Mouse (Mus musculus) hindbrain, embryonic 14.5 days (tissue): ENCODE results near the gene Nbdy. TPM values are rescaled to one million over a fixed set of nuclear protein-coding genes. Genes with fewer than 3 reads are reported as not detected.

ENCODE experiments used
- ATAC-seq: fragments of 200-750 bp; cut with Nextera tagmentation; 2 replicates; pipeline ENCODE4 v1.8.0; 2017; ENCODE audit warnings: moderate number of reproducible peaks, mild to moderate bottlenecking, moderate TSS enrichment, moderate library complexity; ENCODE audit not compliant: low FRiP score
- DNase-seq: peaks from one replicate; pipeline ENCODE4 v3.0.0-alpha.2; 2015; ENCODE audit warnings: low spot score
- H3K27ac ChIP-seq: fragments of 300-500 bp; sonication (generic); 2 replicates; pipeline ENCODE4 v1.5.1; 2014; ENCODE audit warnings: mild to moderate bottlenecking, moderate library complexity
- H3K27me3 ChIP-seq: fragments of 300-500 bp; sonication (generic); 2 replicates; pipeline ENCODE4 v1.6.1; 2014; ENCODE audit warnings: mild to moderate bottlenecking, low read length, mixed read lengths; ENCODE audit not compliant: control insufficient read depth, insufficient read depth
- H3K36me3 ChIP-seq: fragments of 300-500 bp; sonication (generic); replicated peaks from 2 replicates; pipeline ENCODE4 v1.6.1; 2014; ENCODE audit not compliant: control insufficient read depth, insufficient read depth
- H3K4me1 ChIP-seq: fragments of 300-500 bp; sonication (generic); replicated peaks from 2 replicates; pipeline ENCODE4 v1.6.1; 2014; ENCODE audit warnings: antibody characterized with exemption, low read length, mixed read lengths; ENCODE audit not compliant: control insufficient read depth, insufficient read depth
- H3K4me2 ChIP-seq: fragments of 300-500 bp; sonication (generic); replicated peaks from 2 replicates; pipeline ENCODE4 v1.6.1; 2014; ENCODE audit warnings: mild to moderate bottlenecking, moderate library complexity
- H3K4me3 ChIP-seq: fragments of 300-500 bp; sonication (generic); replicated peaks from 2 replicates; pipeline ENCODE4 v1.5.1; 2014; ENCODE audit warnings: mild to moderate bottlenecking, low read length
- H3K9ac ChIP-seq: fragments of 300-500 bp; sonication (generic); 2 replicates; pipeline ENCODE4 v1.6.1; 2014
- H3K9me3 ChIP-seq: fragments of 300-500 bp; sonication (generic); 2 replicates; pipeline ENCODE4 v1.6.1; 2016; ENCODE audit warnings: low read length; ENCODE audit not compliant: control insufficient read depth
- WGBS: fragments of 180-500 bp; shearing (Covaris S2); extraction: QIAGEN DNeasy Blood & Tissue Kit; methylation state at CpG from one replicate; pipeline ENCODE4 v1.1.7; 2014; 5-methylcytosine and 5-hydroxymethylcytosine counted together
- polyA plus RNA-seq: library from polyadenylated mRNA; unstranded; fragments of >200 nt; fragmentation: Nextera tagmentation; extraction: Ambion mirVana; gene quantifications from 2 replicates; pipeline ENCODE4 v1.2.1, GENCODE M21; 2014

The Nbdy gene
- polyA plus RNA-seq, 1 experiment from 2014 or later: 171 TPM

DNA sequence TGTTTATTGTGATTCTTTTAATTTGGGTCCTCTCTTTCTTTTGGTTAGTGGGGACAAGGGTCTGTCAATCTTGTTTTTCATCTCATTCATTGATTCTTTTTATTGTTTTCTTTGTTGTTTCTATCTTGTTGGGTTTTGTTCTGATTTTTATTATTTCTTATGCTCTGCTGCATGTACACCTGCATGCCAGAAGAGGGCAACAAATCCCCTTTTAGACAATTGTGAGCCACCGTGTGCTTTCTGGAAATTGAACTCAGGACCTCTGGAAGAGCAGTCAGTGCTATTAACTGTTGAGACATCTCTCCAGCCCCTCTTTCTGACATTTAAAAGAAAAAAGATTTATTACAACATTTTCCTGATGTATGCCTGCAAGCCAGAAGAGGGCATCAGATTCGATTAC, 25.8 kb downstream of the Nbdy start:
- DNase-seq: no peak

More for the DNA sequence above, 25.8 kb downstream of the Nbdy start:
- H3K9me3 ChIP-seq: no peaks in the 10 kb centered on the region
- H3K9ac ChIP-seq: no peak overlapping the region
- H3K27ac ChIP-seq: no peak overlapping the region
- no peaks in the 10 kb centered on the region for H3K4me1 ChIP-seq
- H3K4me2 ChIP-seq: no peak overlapping the region
- no peak for ATAC-seq
- H3K27me3 ChIP-seq: no peaks in the 10 kb centered on the region
- 49% methylated on average over 2 of the region's 2 CpGs for WGBS
- H3K4me3 ChIP-seq: no peak overlapping the region
- H3K36me3 ChIP-seq: no peaks in the 10 kb centered on the region

Other genes with a start within 250 kb of the Nbdy start
- gene Ubqln2, start 225.4 kb upstream of the Nbdy start, polyA plus RNA-seq: 67.3 and 71.7 TPM in 2 replicates
- not detected in 2 replicates for gene Cypt3, start 165.0 kb upstream of the Nbdy start, polyA plus RNA-seq
- gene Kctd12b, start 27.2 kb upstream of the Nbdy start, polyA plus RNA-seq: 3.7 and 4.3 TPM in 2 replicates
- gene Spin2c, start 108.6 kb downstream of the Nbdy start, polyA plus RNA-seq: 28.4 and 31.4 TPM in 2 replicates